Mouse (Mus musculus) gastrocnemius, postnatal 10 days (tissue): ENCODE measurements around the gene Dnajc11. TPM values are rescaled to one million over a fixed set of nuclear protein-coding genes. Genes with fewer than 3 reads are reported as not detected.

Source experiments
- DNase-seq: peaks from one replicate; pipeline ENCODE4 v3.0.0; 2021; ENCODE audit warnings: mixed read lengths
- total RNA-seq, 2 experiments: library from RNA; stranded (reverse); gene quantifications; 2 replicates each; pipeline ENCODE4 v1.2.3; 2021

Gene Dnajc11
- total RNA-seq, 2 experiments from 2014 or later = 72.1 to 72.3 TPM

DNA sequence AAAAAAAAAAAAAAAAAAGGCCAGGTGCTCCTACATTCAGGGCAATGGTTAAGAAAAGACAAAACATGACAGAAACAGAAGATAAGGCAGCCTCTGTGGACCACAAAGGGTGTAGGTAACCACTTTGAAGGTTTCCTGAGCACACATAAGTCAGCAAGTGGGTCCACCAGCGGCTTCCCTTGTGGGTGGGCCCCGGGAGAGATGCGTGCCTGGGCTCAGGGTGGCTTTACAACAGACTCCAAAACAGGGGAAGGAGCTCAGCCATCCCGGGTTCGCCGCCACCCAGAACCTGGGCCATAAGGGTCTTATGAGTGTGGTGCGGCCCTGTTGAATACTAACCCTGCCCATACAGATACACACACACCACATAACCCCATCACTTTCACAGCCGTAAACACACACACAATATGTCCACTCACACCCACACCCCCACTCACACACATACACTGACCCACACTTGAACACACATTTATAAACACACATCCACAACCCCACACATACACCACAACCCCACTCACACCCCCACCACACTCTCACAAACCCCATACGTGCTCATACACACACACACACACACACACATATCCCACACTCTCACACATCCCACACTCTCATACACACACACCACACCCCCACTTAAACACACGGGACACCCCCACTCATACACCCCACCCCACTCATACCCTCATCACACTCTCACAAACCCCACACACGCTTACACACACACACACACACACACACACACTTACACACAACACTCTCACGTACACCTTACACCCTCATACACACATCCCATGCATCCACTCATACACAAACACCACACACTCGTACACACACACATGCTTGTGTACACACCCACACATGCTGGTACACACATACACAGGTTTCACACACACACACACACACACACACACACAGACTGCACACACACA, 651 bp upstream of the Dnajc11 start:
- no peak for DNase-seq

DNA sequence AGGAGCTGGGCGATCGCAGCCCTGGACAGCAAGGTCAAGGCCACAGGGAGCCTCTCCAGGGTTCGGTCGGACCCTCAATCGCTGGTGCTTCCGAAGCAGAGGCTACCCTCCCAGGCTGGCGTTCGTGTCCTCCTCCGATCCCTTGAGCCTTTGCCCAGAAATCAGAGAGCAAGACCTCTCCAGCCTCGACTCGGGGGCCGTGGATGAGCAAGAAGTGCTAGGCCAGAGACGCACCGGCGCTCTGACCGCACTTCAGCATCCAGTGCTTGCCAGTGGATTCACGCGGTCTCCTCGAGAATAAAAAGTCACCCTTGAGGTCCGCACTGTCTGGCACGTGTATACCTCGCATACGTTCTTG, 703 bp downstream of the Dnajc11 start:
- DNase-seq = no peak

DNA sequence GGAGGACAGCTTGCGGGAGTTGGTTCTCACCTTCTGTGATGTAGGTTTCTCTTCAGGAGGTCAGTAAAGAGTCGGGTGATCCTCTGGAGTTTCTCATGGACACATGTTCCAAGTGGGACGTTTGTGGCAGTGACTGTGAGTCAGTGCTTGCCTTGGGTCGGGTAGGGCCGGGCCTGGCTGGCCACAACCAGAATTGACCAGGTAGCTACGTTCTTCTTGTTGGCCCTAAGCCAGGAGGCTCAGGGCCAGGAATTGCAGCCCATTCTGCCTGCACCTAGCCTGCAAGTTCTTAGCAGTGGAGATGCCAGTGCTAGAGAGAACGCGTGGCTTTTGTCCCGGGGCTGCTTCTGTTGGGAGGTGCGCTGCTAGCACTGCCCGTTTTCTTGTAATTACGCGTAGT, 4.0 kb downstream of the Dnajc11 start:
- no peak for DNase-seq

DNA sequence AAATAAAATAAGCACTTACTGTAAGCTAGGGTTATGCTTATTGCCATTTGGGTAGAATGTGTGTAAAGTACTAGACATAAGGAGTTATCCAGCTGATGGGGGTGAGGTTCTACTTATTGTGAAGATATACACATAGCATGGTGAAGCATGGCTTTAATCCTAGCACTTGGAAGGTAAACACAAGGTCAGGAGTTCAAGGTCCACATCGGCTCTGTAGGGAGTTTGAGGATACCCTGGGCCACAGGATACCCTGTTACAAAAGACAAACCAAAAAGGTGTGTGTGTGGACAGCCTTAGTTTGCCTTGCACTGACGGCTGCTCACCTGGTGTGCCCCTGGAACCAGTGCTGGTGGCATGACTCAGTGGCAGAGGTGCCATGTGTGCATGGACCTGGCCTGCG, 4.6 kb downstream of the Dnajc11 start:
- DNase-seq = no peak

DNA sequence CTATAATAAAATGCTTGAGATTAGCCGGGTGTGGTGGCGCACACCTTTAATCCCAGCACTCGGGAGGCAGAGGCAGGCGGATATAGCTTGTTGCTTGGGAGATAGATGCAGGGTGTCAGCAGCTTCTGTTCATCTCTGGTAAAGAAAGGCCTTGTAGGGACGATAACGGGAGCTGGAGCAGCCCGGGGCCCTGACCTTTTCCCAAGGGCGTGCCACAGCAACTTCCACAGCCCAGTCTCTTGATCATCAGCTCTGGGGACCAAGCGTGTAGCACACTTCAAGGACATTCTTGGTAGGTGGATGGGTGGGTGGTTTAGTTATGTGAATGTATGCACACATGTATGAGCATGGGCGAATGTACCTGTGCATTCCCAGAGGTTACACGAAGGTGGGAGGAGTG, 12.7 kb downstream of the Dnajc11 start:
- no peak for DNase-seq

DNA sequence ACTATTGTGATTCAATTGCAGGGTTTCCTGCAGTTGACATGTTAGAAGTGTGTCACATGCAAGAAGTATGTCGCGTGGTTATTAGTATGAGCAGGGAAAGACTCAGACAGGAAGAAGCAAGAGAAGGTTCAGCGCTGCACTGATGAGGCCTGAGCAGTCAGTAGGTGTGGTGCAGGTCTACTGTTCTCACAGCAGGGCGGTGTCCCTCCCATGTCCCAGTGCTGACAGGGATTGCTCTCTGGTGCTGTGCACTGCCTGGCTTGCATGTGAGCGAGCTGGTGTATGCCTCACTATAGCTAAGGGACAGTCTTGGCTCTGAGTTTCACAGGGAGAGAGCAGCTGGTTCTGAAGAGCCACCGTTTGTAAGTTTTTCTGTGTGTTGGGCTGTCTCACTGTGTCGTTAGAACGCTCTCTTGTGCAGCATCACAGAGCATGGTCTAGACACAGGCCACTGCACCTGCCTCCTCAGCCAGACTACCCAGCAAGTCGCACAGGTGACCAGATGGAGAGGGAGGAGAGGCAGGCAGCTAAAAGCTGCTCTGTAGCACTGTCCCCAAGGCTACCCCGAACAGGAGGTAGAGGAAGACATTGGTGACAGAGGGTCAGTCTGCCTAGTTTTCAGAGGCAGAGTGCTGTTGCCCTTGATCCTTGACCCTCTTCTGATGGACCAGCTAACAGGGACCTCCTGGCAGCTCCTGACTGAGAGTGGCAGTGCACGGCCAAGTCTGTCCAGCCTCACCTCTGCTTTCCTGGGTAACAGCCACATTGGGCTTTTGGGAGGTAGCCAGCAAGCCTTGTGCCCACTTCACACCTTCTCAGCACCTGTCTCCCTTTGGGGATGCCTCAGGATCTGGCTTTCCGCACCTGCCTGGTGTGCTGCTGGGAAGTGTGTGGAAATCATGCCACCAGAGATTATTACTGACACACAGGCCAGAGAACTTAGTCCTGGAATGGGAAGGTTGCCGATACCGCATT, 15.3 kb downstream of the Dnajc11 start:
- no peak for DNase-seq

DNA sequence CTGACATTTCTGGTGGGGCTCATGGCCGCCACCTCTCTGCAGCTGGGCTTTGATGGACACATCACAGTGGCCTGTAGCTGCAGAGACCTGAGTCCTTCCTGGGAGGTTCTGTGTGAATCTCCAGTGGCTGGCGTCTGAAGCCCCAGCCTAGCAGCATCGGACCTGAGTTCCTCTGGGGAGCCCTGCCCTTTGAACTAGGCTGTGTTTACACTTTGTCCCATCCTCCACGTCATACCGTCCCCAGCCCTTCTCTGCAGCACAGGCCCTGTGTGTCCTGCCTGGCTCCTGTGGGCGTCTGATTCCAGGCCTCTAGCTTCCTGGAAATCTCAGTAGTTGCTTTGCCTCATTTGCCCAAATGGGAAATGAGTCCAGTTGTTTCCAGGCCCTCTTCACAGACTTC, 19.7 kb downstream of the Dnajc11 start:
- DNase-seq = no peak

DNA sequence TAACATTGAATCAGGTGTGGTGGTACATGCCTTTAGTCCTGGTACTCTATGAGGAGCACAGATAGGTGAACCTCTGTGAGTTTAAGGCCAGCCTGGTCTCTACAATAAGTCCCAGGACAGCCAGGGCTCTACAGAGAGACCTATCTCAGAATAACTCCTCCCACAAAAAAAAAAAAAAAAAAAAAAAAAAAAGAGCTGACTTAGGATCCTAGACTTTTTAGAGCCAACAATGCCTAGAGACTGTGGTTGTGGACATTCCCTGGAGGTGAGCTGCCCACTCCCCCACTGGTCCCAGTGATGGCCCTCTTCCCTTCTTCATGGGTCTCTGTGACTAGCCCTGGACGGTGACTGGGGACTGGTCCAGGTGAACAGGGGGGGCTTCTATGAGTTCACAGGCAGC, 22.3 kb downstream of the Dnajc11 start:
- DNase-seq = no peak

DNA sequence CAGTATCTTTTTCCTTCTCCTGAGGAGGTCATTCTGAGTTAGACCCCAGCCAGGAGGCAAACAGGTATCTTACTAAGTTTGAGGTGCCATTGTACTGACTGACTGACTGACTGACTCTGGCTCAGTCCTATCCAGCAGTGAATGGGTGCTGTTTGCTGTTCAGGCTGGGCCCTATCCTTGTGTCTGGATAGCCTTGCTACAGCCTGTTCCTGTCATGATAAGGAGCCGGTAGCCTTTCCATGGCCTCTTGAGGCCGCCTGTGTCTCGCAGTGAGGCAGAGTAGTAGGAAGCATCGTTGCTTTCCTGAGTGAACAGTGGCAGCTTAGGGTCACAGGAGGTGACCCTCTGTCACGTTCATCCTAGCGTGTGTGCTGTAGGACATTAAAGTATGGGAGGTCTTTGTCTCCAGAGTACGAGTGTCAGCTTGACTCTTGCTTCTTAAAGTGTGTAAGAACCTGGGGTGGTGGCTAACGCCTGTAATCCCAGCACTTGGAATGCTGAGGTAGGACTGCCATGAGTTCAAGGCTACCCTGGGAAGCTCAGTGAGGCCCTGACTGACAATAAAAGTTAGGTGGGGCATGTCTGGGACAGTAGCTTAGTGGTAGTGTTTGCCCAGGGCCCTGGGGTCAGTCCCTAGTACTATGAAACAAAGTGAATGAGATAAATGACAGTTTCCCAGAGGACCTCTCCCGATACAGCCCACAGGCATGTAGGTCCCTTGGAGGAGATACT, 24.3 kb downstream of the Dnajc11 start:
- DNase-seq = no peak

DNA sequence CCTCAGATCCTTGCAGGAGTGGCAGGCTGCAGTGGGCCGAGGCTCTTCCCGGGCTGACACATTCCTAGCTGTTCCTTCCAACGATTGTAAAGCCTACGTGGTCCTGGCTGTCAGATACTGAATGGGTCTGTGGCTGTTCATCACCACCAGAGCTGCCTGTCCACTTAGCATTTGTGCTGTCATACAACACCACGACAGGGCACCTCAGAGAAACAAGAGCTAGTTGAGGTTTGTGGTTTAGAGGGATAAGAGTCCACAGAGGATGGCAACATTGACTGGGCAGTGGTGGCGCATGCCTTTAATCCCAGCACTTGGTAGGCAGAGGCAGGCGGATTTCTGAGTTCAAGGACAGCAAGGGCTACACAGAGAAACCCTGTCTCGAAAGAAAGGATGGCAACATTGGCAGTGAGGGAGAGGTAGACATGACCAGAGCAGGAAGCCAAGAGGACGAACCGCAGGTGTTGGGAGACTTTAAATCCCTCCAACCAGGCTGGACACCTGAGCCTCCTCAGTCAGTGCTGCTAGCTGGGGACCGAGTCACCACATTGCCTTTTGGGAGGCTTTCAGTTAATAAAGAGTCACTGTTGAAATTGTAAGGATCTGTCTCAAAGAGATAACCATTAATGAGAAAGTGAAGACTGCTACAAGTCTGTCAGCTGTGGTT, 26.5 kb downstream of the Dnajc11 start:
- DNase-seq = no peak

DNA sequence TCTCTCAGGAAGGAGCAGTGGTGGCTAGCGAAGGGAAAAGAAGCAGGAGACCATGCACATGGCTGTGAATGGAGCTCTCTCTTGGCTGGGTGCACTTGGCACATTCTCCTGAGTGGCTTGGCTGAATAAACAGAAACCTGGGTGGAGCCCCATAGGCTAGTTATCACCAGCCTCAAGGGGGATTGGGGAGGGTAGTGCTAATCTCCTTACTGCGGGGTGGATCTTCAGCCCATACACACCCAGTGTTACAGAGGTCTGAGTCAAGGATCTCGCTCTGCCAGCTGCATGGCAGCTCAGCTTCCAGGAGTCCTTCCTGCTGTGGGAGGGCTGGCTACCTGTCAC, 27.0 kb downstream of the Dnajc11 start:
- no peak for DNase-seq

DNA sequence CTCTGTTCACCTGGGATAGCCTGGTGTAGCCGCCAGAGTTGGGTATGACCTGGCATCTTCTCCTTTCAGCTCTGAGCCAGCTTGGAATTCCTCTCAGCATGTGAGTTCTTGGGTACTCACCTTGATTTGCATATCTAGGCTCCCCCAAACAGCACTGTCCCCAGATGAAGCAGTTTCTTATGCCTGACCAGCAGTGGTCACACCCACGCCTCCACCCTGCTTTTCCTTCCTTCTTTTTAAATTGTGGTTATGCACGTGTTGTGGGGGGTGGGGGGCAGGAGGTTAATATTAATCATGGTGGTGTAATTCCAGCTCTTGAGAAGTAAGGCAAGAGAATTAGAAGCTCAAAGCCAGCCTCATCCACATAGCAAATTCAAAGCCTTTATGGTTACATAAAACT, 29.3 kb downstream of the Dnajc11 start:
- no peak for DNase-seq

DNA sequence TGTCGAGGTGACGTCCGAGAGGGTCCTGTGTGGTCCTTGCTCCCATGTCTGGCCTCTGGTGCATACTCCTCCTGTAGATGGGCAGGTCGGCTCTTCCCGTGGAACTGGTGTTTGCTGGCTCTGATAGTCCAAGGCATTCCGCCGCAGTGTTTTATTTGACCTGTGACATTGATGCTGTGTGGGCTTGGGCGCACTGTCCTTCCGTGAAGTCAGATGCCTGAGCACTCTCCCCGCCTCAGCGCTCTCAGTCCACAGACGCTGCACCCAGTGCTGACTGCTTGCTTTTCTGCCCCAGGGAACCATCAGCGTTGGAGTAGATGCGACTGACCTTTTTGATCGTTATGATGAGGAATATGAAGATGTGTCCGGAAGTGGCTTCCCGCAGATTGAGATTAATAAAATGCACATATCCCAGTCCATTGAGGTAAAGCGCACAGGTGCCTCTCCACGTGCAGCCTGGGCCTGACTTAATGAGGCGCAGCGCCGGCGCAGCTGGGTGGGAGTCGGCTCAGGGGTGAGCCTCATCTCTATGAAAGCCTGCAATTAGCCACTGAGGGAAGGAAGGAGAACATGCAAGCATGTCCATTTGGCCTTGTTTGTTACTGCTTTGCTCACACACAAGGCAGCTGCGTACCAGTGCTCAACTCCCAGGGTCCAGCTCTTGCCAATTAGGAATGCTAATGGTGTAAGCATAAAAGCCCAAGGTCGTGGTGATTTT, 34.9 kb downstream of the Dnajc11 start:
- DNase-seq = no peak

DNA sequence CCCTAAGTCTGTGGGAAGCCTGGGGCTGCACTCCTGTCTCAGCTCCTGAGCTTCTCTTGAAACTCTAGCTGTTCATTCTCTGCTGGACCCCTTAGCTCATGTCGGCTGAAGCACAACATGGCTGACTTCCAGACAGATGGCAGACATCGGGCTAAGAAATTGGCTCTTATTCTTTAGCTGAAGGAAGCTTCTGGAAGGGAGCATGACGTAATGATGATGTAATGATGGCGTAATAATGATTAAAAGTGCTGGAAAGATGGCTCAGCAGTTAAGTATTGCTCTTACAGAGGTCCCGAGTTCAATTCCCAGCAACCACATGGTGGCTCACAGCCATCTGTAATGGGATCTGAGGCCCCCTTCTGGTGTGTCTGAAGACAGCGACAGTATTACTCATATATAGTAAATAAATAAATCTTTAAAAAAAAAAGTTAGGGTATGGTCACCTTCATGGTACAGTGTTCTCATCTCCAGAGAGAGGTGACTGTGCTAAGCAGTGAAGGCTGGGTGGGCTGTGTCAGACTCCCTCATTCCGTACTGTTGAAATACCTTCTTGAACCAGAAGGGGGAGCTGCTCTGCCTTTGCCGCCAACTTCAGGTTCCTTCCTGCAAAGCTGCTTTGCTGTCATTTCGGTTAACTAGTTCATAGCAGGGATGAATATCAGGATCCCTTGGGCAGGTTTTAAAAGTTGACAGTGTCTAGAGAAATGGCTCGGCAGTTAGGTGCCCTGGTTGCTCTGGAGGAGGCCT, 38.9 kb downstream of the Dnajc11 start:
- DNase-seq = no peak

DNA sequence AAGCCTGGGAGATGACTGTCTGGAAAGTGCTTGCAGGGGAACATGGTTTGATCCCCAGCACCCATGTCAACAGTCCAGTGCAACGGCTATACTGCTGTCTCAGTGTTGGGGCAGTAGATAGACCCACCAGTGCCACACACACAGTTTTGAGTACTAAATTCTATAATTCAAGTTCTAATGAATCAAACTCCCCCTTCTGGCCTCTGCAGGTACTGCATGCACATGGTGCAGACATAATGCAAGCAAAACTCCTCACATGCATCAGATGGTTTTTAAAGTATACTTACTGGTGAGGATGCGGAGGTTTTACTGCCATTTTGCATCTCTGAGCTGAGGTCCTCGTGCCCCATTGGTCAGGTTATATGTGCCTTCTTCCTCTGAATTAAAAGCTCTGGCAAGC, 42.0 kb downstream of the Dnajc11 start:
- peak; percentile 51 for DNase-seq

DNA sequence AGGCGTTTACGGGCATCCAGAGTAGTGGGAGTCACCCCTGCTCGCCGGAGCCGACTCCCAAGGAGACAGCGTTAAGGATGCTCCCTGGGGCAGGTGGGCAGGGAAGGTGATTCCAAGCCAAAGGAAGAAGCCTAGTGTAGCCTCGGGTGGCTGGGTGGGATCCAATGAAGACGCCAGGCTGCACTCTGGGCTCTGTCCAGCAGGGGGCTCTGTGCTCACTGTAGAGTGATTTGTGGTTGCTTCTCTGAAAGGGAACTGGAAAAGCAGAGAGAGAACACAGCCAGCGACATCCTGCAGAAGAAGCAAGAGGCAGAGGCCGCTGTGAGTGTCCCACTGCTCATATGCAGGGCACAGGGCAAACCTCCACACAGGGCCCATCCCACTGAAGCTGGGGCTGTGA, 44.3 kb downstream of the Dnajc11 start:
- peak; percentile 91 for DNase-seq

DNA sequence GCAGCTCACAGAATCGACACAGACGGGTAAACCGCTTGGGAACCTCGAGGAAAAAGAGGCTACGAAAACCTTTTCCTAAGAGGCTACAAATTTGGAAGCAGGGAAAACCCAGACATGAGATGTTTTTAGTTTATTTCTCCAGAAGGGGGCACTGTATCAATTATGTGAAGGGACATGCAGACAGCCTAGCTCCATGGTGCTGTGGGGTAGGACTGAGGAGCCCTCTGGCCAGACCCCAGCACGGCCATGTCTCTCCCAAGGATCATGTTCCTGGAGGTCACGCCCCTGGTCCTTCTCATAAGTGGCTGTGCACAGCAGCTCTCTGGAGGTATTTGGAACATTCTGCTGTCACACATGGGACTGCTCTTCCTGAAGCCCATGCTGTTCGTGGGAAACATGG, 47.2 kb downstream of the Dnajc11 start:
- DNase-seq = no peak

DNA sequence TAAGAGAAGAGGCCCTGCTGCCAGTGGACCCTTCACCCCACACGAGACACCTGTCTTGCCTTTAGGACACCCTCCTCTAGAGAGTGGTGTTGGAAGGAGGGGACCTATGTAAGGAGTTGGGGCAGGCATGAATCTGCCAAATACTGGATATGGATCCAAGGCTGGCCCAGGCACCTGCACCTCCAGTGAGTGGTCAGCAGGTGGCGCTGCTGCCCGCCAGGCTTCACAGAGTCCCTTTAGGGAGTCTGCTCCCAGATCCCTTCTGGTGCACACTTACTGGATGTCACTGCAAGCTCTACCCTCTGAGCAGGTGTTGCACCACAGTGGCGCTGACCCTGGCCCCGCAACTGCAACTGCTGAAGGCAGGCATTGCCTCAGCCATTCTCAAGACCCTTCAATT, 47.9 kb downstream of the Dnajc11 start:
- DNase-seq = peak; percentile 81

DNA sequence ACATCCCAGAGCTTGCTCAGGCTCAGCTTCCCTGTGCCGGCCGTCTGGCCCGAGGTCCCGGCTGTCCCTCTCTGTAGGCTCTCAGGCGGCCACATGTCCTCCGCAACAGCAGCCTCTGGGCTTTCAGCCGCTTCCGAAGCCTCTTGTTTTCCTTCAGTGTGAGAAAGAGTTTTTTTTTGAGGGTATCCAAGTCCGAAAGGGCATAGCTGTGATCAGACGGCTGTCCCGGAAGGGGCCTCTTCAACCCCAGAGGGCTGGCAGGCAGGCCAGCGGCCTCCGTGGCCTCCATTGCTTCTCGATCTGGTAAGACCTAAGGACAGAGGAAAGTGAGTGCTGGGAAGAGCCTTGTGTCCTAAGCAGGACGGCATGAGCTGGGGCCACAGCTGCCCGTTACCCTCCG, 49.6 kb downstream of the Dnajc11 start:
- DNase-seq = peak; percentile 30

DNA sequence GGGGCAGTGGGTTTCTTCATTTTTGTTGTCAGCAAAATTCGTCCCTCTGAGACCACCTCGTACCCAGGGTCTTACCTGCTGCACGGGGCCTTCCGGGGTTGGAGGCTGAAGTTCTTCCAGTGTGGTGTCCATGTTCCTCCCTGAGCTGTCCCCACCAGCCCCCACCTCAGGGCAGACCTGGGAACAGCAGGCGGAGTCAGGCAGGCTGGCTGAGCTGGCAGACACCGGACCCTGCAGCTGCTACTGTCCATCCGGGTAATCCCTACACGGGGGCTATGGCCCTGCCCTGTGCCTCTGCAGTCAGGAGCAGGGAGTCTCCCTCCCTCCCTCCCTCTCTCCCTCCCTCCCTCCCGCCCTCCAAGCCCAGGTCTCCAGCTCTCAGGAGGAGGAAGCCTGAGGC, 50.1 kb downstream of the Dnajc11 start:
- peak; percentile 85 for DNase-seq

DNA sequence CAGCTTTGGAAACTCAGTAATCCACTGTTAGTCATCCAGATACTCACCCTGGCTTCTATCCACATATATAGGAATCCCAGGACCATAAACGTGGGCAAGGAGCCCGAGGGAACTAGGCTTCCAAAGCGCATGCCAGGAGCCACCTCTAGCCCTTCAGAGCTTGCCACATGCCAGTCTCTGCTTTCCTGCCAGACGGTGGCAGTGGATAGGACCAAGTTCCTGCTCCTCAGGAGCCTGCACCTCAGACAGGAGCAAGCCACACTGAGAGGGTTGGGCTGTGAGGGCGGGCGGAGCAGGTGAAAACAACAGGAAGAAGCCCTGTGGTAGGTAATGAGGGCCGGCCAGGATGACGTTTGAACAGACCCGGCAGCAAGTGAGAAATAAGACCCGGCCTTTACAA, 52.4 kb downstream of the Dnajc11 start:
- DNase-seq = no peak
